Mouse (Mus musculus) R1 (cell line): ENCODE results near the gene Dhx30.
A peak's percentile ranks its signal among the peaks of the same experiment; 100 is the strongest.
"Not testable (repeated sequence)": the region's sequence is repeated elsewhere in the genome, so short reads cannot be mapped to it uniquely, and the experiment has no call there.

ENCODE experiments used
- DNase-seq: peaks from one replicate; pipeline ENCODE4 v3.0.0-alpha.2; 2018; ENCODE audit warnings: low read depth, low spot score

The Dhx30 gene

DNA sequence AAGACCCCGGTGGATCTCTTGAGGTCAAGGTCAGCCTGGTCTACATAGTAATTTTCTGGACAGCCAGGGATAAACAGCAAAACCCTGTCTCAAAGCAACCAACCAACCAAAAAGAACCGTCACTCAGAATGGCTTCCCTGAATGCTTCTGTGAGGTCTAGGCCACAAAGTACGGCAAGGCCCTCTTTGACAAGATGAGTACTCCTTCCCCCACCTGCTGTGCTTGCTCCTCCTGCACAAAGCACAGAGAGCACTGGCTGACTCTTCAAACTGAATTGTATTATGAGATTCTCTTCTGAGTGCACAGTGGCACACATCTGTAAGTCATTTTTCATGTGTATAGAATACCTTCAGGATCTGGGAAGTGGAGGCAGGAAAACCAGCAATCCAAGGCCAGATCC lies 19.8 kb downstream of the Dhx30 start:
- peak; percentile 92 for DNase-seq

DNA sequence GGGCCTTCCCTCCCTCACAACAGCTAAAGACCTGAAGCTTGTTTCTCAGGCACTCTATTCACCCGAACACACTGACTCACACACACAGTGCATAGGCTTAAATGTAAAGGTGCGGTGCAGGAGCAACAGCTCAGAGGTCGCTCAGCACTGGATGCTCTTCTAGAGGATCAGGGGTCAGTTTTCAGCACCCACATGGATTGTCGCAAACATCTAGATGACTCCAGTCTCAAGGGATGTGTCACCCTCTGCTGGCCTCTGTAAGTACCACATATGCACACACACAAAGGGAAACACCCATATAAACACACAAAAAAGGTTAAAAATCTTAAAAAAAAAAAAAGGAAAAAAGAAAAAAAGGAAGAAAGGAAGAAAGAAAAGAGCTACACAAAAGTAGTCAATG lies 22.9 kb downstream of the Dhx30 start:
- peak; percentile 61 for DNase-seq

DNA sequence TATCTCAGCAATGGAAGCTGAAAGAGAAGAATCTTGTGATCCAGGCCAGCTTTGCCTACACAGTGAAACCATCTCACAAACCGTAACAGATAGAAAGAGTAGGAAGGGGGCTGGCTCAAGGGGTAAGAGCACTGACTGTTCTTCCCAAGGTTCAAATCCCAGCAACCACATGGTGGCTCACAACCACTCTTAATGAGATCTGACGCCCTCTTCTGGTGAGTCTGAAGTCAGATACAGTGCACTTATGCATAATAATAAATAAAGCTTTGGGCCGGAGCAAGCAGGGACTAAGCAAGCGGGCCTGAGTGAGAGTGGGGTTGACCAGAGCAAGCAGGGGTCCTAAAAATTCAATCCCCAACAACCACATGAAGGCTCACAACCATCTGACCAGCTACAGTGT lies 24.3 kb downstream of the Dhx30 start:
- peak; percentile 58 for DNase-seq

DNA sequence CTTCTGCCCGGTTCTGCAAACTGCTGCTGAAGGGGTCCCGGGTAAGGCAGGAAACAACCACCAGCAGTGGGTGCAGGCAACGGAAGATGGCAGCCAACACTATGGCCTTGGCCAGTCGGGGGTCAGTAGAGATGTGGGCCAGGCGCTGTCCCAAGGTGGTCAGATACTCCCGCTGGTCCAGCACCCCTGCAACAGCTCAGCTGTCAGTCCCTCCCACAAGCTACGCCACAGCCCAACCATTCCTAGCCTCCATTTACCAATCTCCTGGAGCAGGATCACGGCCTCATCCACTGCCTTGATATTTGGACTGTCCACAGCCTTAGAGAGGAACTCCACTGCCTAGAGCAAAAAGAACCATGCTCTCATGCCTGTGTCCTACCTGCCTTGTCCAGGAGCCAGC lies 31.9 kb downstream of the Dhx30 start:
- DNase-seq = no peak

DNA sequence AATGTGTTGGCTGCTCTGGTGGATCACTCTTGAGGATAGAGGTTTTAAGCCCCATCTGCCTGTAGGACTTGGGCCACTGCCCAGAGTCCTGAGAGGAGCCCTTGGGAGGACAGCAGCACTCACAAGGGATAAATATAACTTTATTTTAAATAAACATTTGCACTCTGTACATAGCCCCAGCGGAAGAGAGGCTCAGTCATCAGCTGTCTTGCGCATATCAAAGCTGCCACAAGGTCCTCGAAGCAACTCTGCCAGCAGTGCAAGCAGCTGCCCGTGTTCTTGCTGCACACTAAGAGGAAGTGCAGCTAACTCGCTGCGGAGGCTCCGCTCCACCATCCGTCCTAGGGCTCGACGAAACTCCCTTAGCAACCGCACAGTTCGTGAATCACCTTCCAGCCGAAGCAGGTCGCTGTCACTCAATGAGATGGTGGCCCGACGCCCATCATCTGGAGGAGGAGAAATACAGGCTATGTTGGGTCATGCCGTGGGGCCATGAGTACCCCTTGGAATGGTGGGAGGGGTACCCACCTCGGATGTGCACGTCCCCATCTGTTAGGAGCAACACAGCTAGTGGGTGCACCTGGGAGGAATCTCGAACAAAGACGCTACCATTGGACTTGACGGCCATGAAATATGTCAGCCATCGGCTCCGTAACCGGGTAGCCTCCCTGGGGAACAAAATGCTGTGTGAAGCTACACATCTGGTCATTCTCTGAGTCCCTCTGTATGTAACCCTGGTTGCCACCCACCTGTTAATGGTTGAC lies 33.2 kb downstream of the Dhx30 start:
- no peak for DNase-seq

DNA sequence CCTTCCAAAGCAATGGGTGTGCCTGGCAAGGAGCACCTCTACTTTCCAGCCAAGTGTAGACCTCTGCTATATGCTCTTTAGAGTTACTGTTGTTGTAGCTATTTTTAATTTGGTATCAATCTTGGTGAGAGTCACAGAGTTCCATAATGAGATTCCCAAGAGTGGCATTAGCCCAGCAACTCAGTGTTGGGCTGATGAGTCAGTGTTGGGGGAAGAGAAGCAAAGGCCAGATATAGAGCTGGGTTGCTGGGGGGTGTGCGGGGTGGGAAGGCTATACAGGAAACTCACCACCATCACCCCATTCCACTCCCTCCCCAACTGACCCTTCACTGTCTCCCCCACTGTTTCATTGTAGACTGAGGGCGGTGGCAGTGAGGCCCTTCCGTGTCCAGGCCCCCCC lies 36.6 kb downstream of the Dhx30 start:
- DNase-seq = no peak

DNA sequence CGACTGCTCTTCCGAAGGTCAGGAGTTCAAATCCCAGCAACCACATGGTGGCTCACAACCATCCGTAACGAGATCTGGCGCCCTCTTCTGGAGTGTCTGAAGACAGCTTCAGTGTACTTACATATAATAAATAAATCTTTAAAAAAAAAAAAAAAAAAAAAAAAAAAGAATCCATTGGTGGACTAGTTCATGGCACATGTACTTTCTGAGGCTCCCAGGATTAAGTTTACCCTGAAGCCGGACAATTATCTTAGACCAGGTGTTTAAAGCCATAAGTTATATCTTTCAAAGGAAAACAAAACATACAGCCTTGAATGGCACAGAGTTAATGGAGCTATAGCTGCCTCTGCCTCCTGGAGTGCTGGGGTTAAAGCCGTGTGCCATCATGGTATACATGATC lies 41.2 kb downstream of the Dhx30 start:
- not testable (repeated sequence) for DNase-seq

DNA sequence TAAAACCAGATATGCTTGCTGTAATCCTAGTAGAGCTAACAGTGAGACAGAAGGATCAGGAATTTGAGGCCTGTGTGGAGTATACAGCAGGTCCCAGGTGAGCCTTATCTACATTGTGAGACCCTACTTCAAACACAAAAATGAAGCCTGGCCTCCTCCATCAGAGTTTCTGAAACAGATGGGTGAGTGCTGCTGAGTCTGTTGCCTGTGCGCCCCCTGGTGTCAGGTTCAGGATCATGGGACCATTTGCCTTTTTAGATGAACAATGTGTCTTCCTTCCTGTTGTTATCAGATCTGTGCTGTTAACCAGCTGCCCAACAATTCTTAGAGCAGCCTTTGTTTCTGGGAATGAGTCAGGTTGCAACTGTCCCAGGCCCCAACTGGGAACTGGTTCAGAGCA lies 45.8 kb downstream of the Dhx30 start:
- peak; percentile 82 for DNase-seq

DNA sequence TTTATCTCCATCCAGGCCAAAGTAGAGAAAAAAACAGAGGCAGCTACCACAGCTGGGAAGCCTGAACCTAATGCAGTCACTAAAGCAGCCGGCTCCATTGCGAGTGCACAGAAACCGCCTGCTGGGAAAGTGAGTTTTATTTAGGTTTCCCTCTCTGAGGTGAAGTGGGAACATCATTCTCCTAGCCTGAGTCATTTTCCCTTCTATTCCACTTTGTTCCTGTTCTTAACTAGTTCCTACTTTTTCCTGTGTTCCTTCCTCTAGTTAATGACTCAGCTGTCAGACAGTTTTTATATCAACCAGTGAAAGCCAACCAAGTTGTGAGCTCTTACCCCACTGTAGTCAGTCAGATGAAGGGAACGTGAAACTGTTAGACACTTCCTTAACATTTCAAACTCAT lies 46.6 kb downstream of the Dhx30 start:
- DNase-seq = no peak

DNA sequence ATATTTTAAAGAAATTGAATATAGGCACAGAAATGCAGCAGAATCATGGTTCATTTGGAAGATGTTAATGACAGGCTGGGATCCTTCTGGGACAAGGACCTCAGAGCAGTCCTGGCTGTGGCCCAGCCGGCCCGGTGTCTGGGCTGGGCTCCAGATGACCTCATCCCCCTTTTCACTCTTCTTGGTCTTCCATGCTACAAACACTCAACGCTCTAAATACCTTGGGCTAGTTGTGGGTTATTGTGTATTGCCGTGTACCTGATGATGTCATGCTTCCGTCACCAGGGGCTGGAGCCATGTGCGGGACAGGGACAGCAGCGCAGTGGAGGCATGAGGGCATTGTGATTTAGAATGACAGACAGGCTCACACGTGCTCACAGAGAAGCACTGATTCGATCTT lies 47.3 kb downstream of the Dhx30 start:
- DNase-seq = no peak

DNA sequence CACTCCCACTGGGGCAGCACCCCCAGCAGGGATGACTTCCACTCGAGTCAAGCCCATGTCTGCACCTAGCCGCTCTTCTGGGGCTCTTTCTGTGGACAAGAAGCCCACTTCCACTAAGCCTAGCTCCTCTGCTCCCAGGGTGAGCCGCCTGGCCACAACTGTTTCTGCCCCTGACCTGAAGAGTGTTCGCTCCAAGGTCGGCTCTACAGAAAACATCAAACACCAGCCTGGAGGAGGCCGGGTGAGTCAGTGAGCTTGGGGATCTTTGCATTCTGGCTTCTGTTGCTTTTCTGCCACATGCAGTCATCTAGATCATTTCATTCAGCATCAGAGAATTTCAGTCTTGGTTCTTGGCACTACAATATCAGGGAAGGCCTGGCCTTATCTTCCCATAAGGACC lies 48.9 kb downstream of the Dhx30 start:
- no peak for DNase-seq

DNA sequence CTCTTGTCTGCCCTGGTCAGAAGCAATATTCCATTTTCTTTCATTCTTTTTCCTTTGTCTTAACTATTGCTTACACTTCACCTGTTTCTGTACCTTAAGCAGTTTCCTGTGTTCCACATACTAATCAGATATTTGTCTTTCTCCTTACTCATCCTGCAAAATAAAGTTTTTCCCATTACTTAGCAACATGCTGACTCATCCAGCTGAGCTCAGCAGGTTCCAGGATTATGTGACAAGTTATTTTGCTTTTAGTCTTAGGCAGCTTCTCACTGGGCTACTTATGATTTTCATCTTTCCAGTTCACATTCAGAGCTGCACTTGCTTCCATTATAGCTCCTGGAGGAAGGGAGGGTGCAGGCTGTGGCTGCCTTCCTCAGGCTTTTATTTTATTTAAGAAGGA lies 53.0 kb downstream of the Dhx30 start:
- DNase-seq = no peak

DNA sequence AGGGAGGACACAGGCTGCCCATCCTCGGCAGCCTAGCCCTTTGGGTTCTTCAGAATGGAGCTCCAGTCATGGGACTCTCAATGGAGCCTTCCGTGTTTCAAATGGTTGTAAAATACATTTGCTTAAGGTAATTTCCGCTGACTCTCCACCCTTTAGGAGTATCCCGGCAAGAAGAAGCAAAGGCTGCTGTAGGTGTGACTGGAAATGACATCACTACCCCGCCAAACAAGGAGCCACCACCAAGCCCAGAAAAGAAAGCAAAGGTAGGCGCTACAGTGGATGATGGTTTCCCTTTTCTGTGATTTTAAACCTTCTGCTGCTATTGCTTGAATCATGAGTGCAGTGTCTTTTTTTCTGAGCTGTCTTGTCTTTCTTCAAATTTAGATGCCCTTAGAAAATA lies 54.8 kb downstream of the Dhx30 start:
- DNase-seq = no peak

DNA sequence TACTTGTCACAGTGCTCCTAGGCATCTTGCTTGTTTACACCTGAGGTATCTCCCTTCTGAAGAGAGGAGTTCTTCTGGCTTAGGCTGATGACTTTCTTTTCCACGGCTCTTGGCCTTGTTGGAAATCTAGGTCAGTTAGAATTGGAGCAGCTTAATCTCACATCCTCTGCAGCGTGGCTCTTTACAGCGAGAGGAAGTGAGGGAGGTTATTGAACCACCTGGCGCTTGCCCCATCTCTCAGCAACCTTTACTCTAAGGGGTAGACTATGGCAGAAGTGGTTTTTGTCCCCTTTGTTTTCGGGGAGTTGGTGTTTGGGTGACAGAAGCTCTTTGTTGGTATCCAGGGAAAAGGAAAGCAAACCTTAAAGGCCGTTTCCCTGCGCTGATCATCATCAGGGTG lies 55.2 kb downstream of the Dhx30 start:
- DNase-seq = no peak

DNA sequence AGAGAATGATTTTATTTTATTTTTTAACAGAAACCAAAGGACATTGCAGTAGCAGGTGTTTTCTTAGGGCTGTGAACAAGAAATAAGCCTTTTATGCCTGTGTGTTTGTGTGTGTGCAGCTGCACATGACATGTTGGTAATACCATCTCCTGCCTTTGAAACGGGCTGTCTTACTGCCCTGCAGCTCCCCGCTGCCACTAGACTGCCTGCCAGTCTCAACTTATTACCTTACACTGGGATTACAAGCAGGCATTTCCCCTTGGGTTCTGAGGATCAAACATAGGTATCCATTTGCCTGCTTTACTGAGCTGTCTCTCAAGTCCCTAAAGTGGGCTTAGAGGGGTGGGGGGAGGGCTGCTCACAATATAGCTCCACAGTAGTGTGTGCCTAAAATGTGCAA lies 56.9 kb downstream of the Dhx30 start:
- DNase-seq = no peak

DNA sequence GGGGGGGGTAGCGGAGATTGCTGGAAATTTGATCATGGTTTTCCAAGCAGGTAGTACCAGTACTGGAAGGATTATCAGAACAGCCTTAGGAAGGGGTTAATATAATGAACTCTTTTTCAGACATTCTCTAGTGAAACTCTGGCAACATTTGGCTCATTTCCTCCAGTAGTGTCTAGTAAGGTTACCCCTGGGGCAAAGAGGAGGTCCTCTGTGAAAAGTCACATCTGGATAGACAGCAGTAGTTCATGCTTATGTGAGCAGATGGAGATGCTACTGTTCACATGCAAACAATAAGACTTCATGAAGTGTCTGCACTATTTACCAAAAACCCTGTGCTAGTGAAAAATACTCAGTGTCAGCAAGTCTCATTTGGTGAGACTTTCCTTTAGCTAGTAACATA lies 60.4 kb downstream of the Dhx30 start:
- no peak for DNase-seq

DNA sequence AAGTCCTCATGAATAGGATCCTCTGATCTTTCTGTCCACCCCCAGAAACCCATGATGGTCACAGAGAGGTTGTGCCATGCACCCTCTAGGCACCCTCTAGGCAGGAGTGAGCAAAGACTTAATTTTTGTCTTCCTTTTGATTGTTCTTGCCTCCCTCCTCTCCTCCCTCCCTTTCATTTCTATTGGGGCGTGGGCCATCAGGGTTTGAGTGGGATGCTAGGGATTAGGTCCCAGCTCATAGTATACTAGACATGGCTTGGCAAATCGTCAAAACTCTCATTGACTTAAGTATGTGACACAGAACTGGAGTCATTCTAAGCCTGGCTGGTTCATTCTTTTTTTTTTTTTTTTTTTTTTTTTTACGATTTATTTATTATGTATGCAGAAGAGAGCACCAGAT lies 62.8 kb downstream of the Dhx30 start:
- no peak for DNase-seq

DNA sequence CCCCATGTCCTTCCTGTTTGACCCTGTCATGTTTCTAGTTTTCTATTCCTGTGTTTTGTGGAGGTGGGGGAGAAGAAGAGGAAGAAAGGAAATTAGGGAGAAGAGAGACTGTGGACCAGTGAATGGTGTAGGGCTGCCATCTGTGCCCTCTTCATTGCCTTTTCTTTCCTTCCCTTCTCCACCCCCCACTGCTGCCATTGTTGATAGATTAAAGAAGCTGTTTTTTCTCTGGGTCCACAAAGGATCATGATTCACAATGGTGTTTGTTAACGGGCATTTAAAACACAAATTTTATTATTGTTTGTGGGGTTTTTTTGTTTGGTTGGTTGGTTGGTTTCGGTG lies 63.6 kb downstream of the Dhx30 start:
- no peak for DNase-seq

DNA sequence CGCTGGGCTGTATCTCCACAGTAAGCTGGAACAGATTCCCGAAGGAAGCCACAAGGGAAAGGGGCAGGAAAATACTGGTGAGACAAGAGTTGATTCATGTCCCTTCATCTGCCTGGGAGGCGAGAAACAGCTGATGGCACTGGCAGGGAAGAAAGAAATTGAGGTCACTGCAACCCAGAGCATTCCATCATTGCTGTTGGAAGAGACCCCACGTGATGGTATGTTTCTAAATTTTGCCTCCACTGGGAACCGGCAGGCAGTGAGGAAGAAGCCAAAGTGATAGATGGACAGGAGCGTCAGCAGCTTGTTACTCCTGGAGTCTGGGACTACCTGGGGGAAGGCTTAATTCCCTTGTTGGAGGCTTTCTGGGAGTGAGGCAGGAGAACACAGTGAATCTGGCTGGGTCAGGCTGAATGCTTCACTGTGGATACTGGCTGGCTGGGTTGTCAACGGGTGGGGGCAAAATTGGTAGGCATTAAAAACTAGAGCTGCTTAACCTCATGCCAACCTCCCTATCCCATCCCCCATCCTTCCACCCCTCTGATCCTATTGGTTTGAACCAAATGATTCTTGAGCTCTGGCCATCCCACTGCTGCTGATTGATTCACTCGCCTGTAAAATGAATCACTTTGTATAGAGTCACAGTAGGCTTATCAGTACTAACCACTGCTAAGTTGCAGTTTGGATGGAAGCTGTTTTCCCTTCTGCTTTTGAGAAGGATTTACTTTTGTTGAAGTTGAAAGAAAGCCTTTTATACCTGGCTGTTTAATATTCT lies 64.1 kb downstream of the Dhx30 start:
- peak; percentile 12 for DNase-seq

DNA sequence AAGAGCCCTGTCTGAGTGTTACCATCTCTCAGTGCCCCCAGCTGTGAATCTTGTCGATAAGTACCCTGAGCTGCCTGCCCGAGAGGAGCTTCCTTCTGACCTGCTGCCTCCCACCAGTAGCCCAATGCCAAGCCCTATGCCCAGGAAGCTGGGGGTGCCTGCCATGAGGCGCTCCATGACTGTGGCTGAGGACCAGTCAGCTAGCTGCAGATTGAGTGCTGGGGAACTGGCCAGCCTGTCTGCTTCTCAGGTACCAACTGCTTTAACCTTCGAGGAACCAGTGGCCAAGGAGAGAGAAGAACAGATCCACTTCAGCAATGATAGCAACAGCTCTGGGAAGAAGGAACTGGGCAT lies 64.7 kb downstream of the Dhx30 start:
- no peak for DNase-seq

DNA sequence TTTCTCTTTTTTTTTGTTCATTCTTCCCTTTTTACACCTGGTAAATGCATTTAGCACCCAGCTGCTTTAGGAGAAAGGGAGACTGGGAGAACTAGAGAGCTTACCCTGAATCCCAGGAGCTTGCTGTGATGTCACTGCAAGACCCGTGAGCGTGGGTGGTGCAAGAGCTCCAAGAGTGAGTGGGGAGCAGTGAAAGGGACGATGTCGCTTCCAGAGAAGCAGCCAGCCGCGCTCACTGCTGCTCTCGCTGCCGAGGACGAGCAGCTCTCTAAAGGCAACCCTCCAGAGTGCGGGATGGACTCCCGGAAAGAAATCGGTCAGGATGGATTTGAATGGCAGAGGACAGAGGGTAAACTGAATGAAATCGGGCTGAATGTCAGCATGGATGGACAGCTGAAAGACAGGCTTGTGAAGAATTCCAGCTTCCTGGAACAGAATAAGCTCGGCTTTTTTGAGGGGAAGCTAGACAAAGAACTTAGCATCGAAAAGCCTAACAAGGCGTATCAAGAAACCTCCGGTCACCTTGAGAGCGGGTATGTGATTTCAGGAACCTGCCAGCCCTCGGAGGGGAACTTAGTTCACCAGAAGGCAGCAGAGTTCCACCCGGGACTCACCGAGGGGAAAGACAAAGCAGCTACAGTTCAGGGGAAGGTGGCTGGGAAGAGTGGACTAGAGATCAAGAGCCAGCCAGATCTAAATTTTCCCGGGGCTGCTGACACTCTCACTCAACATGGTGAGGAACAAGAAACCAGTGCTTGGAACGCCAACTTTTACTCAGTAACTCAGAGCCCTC lies 65.6 kb downstream of the Dhx30 start:
- peak; percentile 58 for DNase-seq

DNA sequence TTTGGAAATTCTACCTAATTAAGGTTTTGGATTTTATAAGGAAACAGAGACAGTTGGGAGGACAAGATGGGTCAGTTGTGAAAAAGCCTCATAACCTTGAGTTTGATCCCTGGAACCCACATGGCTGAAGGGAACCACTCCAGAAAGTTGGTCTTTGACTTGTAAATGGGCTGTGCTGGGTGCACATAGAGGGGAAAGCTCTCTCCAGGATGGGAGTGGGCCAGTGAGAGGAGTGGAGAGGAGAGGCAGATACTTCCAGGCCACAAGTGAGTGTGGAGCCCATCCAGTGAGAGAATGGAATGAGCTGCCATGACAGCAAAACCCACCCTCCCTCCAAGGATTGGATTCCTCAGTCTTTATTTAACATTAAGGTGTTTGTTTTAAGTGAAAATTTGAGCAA lies 66.4 kb downstream of the Dhx30 start:
- DNase-seq = peak; percentile 74

DNA sequence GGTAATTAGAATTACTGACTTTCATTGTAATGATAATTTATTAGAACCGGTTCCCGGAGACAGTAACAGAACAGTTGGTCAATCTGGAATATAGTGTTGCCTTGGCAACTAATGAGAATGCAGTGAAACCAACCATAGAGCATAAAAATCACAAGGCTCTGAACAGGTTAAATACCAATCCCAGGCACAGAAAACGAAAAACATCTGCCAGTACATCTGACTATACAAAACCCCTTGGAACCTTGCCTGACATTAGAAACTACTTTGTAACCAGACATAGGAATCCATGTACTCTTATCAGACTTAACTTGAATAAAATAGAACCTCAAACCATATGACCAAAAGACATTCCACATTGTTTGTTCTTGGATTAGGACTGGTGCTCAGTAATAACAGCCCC lies 69.8 kb downstream of the Dhx30 start:
- peak; percentile 30 for DNase-seq
